Mouse (Mus musculus) stomach, embryonic 14.5 days (tissue): ENCODE measurements around the gene Ephb4. TPM values are rescaled to one million over a fixed set of nuclear protein-coding genes. Genes with fewer than 3 reads are reported as not detected.

Source experiments
- ATAC-seq: fragments of 200-750 bp; cut with Nextera tagmentation; 2 replicates; pipeline ENCODE4 v1.8.0; 2017; ENCODE audit warnings: low read depth, moderate TSS enrichment; ENCODE audit not compliant: insufficient number of reproducible peaks, insufficient read depth, low FRiP score
- H3K27ac ChIP-seq: fragments of 300-500 bp; sonication (generic); 2 replicates; pipeline ENCODE4 v1.5.1; 2014; ENCODE audit warnings: mild to moderate bottlenecking, low read length, moderate library complexity, mixed read lengths
- H3K27me3 ChIP-seq: fragments of 300-500 bp; sonication (generic); 2 replicates; pipeline ENCODE4 v1.6.1; 2014; ENCODE audit warnings: low read length, control low read depth, mixed read lengths; ENCODE audit not compliant: control insufficient read depth, insufficient read depth
- H3K36me3 ChIP-seq: fragments of 300-500 bp; sonication (generic); 2 replicates; pipeline ENCODE4 v1.6.1; 2014; ENCODE audit warnings: mild to moderate bottlenecking, control low read depth, low read length, moderate library complexity, mixed read lengths; ENCODE audit not compliant: control insufficient read depth, insufficient read depth
- H3K4me1 ChIP-seq: fragments of 300-500 bp; sonication (generic); 2 replicates; pipeline ENCODE4 v1.6.1; 2014; ENCODE audit warnings: low read length, control low read depth, mixed read lengths; ENCODE audit not compliant: control insufficient read depth, insufficient read depth
- H3K4me2 ChIP-seq: fragments of 300-500 bp; sonication (generic); replicated peaks from 2 replicates; pipeline ENCODE4 v1.6.1; 2014; ENCODE audit warnings: low read depth, low read length, control low read depth
- H3K4me3 ChIP-seq: fragments of 300-500 bp; sonication (generic); 2 replicates; pipeline ENCODE4 v1.5.1; 2014; ENCODE audit warnings: low read depth, low read length, control low read depth
- H3K9ac ChIP-seq: fragments of 300-500 bp; sonication (generic); replicated peaks from 2 replicates; pipeline ENCODE4 v1.6.1; 2014; ENCODE audit warnings: low read depth, mild to moderate bottlenecking, control low read depth, low read length, moderate library complexity, mixed read lengths
- H3K9me3 ChIP-seq: fragments of 300-500 bp; sonication (generic); 2 replicates; pipeline ENCODE4 v1.6.1; 2016; ENCODE audit warnings: low read depth, low read length, control low read depth; ENCODE audit not compliant: control insufficient read depth
- WGBS: fragments of 180-500 bp; shearing (Covaris S2); extraction: QIAGEN DNeasy Blood & Tissue Kit; methylation state at CpG from one replicate; pipeline ENCODE4 v1.1.7; 2014; 5-methylcytosine and 5-hydroxymethylcytosine counted together
- polyA plus RNA-seq: library from polyadenylated mRNA; unstranded; fragments of >200 nt; fragmentation: Nextera tagmentation; extraction: Ambion mirVana; gene quantifications from 2 replicates; pipeline ENCODE4 v1.2.1, GENCODE M21; 2014

The Ephb4 gene
- polyA plus RNA-seq, 1 experiment from 2014 or later: 42.0 TPM

- ATAC-seq: no peak
- no peaks in the 10 kb centered on the region for H3K9me3 ChIP-seq
- H3K27me3 ChIP-seq: no peaks in the 10 kb centered on the region
- H3K4me3 ChIP-seq: no peak overlapping the region
- no peak overlapping the region; the same call in 1 of the 2 replicates for H3K27ac ChIP-seq
- WGBS: 70% methylated on average over 6 of the region's 6 CpGs
- H3K4me2 ChIP-seq: no peak overlapping the region; the same call in 1 of the 2 replicates
- no peak overlapping the region for H3K9ac ChIP-seq
- H3K4me1 ChIP-seq: peaks cover 11% of the 10 kb centered on the region
- H3K36me3 ChIP-seq: no peaks in the 10 kb centered on the region
Observed at GRCm38 (mm10) chr5:137340222-137340621, 9.7 kb upstream of the Ephb4 start.

GRCm38 (mm10) chr5:137342407-137343012 lies 7.4 kb upstream of the Ephb4 start:
- 37% methylated on average over 7 of the region's 7 CpGs for WGBS
- Histone ChIP-seq H3K4me2 (no peak overlapping the region), H3K9ac (no peak overlapping the region), H3K9me3 (no peaks in the 10 kb centered on the region), H3K4me3 (no peak overlapping the region), H3K36me3 (no peaks in the 10 kb centered on the region), H3K27me3 (no peaks in the 10 kb centered on the region), H3K27ac (no peak overlapping the region), H3K4me1 (peaks cover 17% of the 10 kb centered on the region)
- no peak for ATAC-seq

- Histone ChIP-seq H3K27ac (no peak overlapping the region), H3K36me3 (no peaks in the 10 kb centered on the region), H3K4me3 (no peak overlapping the region), H3K9ac (no peak overlapping the region), H3K27me3 (no peaks in the 10 kb centered on the region), H3K4me1 (peaks cover 21% of the 10 kb centered on the region), H3K9me3 (no peaks in the 10 kb centered on the region), H3K4me2 (no peak overlapping the region)
- 89% methylated on average over 5 of the region's 5 CpGs for WGBS
- ATAC-seq: no peak
Observed at GRCm38 (mm10) chr5:137343412-137343811, 6.5 kb upstream of the Ephb4 start.

GRCm38 (mm10) chr5:137343869-137344268 lies 6.0 kb upstream of the Ephb4 start:
- peaks cover 23% of the 10 kb centered on the region for H3K4me1 ChIP-seq
- no peak for ATAC-seq

GRCm38 (mm10) chr5:137345821-137346220 lies 4.1 kb upstream of the Ephb4 start:
- Histone ChIP-seq H3K4me3 (no peak overlapping the region), H3K9ac (no peak overlapping the region)
- 11% methylated on average over 9 of the region's 9 CpGs for WGBS

More at GRCm38 (mm10) chr5:137343869-137344268, 6.0 kb upstream of the Ephb4 start:
- Histone ChIP-seq H3K4me2 (no peak overlapping the region), H3K9ac (no peak overlapping the region), H3K27ac (no peak overlapping the region), H3K9me3 (no peaks in the 10 kb centered on the region), H3K27me3 (no peaks in the 10 kb centered on the region), H3K4me3 (no peak overlapping the region), H3K36me3 (no peaks in the 10 kb centered on the region)

GRCm38 (mm10) chr5:137346388-137346787 lies 3.5 kb upstream of the Ephb4 start:
- 42% methylated on average over 1 of the region's 1 CpGs for WGBS
- H3K27me3 ChIP-seq: no peaks in the 10 kb centered on the region
- H3K9ac ChIP-seq: no peak overlapping the region
- H3K27ac ChIP-seq: peak overlapping the region; percentile 66; the same call in 1 of the 2 replicates
- no peak overlapping the region for H3K4me3 ChIP-seq
- peaks cover 18% of the 10 kb centered on the region; the same call in 1 of the 2 replicates for H3K4me1 ChIP-seq
- no peaks in the 10 kb centered on the region for H3K9me3 ChIP-seq
- ATAC-seq: no peak
- no peaks in the 10 kb centered on the region for H3K36me3 ChIP-seq
- peak overlapping the region; percentile 26 for H3K4me2 ChIP-seq

More at GRCm38 (mm10) chr5:137345821-137346220, 4.1 kb upstream of the Ephb4 start:
- peak; percentile 21; the same call in 1 of the 2 replicates for ATAC-seq
- Histone ChIP-seq H3K9me3 (no peaks in the 10 kb centered on the region), H3K4me2 (peak overlapping the region; percentile 26), H3K4me1 (peaks cover 18% of the 10 kb centered on the region; the same call in 1 of the 2 replicates), H3K27ac (peak overlapping the region; percentile 66; the same call in 1 of the 2 replicates), H3K36me3 (no peaks in the 10 kb centered on the region), H3K27me3 (no peaks in the 10 kb centered on the region)

GRCm38 (mm10) chr5:137346983-137347382 lies 2.9 kb upstream of the Ephb4 start:
- H3K4me2 ChIP-seq: no peak overlapping the region
- H3K27ac ChIP-seq: peak overlapping the region; percentile 58; the same call in 1 of the 2 replicates
- H3K9me3 ChIP-seq: no peaks in the 10 kb centered on the region
- no peak overlapping the region for H3K9ac ChIP-seq
- no peak overlapping the region for H3K4me3 ChIP-seq
- ATAC-seq: no peak
- H3K36me3 ChIP-seq: no peaks in the 10 kb centered on the region
- peaks cover 18% of the 10 kb centered on the region; the same call in 1 of the 2 replicates for H3K4me1 ChIP-seq
- 76% methylated on average over 4 of the region's 4 CpGs for WGBS
- no peaks in the 10 kb centered on the region for H3K27me3 ChIP-seq

GRCm38 (mm10) chr5:137347856-137348255 lies 2.1 kb upstream of the Ephb4 start:
- Histone ChIP-seq H3K27ac (peak overlapping the region; percentile 93; the same call in 1 of the 2 replicates), H3K9me3 (no peaks in the 10 kb centered on the region)
- WGBS: 22% methylated on average over 7 of the region's 7 CpGs

More at GRCm38 (mm10) chr5:137347856-137348255, 2.1 kb upstream of the Ephb4 start:
- peaks cover 26% of the 10 kb centered on the region; the same call in 1 of the 2 replicates for H3K4me1 ChIP-seq
- peak overlapping the region; percentile 97; the same call in 1 of the 2 replicates for H3K4me2 ChIP-seq
- no peak overlapping the region for H3K4me3 ChIP-seq
- H3K9ac ChIP-seq: no peak overlapping the region
- no peak for ATAC-seq
- no peaks in the 10 kb centered on the region for H3K36me3 ChIP-seq
- H3K27me3 ChIP-seq: no peaks in the 10 kb centered on the region
